Mouse (Mus musculus): ENCODE data around the gene E130208F15Rik.
A peak's percentile ranks its signal among the peaks of the same experiment; 100 is the strongest.

The E130208F15Rik gene

GRCm38 (mm10) chr7:30308076-30309005 is 13.2 kb upstream of the E130208F15Rik start, which contains the start of gene Alkbh6:
Alkbh6 (plus strand) TSS chr7:30308717.
- DNase-seq (ENCODE audit: low spot score) = peak; percentile 96

DNA sequence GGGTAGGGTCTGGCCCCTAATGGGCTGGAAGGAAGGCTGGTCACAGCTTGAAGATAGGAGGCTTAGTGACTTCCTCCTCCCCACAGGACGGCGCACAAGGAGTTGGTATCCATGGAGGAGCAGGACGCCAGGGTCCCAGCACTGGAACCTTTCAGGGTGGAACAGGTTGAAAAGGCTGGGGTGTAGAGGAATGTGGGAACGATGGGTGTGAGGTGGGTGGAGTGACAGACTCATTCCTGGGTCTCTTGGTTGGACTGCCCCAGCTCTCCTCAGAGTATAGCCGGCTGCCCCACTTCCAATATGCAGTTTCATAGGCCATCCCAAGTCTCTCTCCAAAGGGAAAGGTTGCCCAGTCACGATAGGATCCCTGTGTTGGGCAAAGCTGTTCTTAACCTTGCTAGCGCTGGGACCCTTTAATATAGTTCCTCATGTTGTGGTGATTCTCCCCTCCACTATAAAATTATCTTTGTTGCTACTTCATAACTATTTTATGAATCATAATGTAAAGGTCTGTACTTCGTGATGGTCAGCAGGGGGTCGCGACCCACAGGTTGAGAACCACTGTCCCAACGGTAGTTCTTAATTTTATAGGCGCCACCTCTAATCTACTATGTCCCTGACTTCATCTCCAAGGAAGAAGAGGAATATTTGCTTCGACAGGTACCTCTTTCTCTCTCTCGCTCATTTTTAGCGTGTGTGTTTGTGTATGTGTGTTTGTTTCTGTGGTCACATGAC is 12.0 kb upstream of the E130208F15Rik start:
- DNase-seq (ENCODE audit: low spot score) = no peak

GRCm38 (mm10) chr7:30310136-30310535 is 11.4 kb upstream of the E130208F15Rik start:
- no peak for DNase-seq (ENCODE audit: low spot score)

DNA sequence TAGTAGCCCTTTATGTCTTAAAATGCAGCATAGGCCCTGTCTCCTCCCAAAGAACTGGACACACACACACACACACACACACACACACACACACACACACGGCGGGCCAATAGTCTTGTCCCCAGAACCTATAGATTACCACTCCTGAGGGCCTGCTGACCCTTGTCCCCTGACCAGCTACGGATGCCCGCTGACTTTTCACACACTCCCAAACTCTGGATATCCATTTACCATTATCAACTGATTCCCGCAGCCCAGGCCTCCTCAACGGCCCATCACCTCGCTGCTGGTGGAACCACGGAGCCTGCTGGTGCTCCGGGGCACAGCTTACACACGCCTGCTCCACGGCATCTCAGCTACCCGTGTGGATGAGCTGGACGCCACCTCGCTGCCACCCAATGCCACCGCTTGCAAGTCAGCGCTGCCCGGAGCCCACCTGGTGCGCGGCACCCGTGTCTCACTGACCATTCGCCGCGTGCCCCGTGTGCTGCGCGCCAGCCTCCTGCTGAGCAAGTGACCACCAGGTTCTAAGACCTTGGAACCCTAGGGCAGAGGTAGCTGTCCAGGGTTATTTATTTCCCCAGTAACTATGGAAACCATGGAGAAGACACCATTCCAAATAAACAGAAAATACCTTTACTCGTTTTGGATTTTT is 7.7 kb upstream of the E130208F15Rik start:
- DNase-seq (ENCODE audit: low spot score) = no peak

GRCm38 (mm10) chr7:30314721-30315155 is 6.8 kb upstream of the E130208F15Rik start, which contains the start of gene Syne4:
Syne4 (plus strand) TSS chr7:30314807.
- no peak for DNase-seq (ENCODE audit: low spot score)

DNA sequence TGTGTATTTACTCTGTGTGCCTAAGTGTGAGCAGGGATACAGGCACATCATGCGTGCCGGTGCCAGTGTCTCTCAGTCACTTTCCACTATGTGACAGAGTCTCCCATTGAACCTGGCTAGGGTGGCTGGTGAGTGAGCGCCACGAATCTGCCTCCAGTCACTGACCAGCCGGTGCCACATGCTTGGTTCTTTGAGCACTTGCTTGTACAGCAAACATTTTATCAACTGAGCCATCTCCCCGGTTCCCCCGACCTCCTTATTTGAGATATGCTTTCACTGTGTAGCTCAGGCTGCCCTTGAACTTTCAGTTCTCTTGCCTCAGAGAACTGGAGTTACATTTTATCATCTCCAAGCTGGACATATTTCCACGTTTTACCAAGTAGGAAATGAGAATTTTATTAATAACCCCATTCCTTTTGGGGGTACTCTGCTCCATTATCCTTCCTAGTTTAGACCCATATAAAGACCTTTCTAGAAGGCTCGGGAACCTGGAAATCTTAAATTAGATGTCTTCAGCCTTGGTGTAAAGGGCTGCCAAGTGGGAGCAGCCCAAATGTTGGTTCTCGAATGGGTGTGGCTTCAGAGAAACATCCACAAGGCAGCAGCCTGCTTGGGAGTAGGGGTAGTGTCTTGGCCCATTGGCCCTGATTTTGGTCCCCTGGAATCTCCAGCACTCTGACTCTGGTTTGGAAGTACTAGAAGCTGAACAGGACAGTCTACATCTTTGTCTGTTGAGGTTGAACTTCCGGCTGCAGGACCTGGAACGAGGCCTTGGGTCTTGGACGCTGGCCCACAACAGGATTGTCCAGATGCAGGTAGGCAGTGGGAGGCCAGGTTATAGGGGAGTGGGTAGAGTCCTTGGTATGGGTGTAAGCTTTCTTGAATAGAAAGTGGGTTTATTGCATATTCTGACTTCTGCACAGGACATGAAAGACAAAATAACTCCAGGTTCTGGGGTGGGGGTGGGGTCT is 5.7 kb upstream of the E130208F15Rik start:
- DNase-seq (ENCODE audit: low spot score) = no peak

DNA sequence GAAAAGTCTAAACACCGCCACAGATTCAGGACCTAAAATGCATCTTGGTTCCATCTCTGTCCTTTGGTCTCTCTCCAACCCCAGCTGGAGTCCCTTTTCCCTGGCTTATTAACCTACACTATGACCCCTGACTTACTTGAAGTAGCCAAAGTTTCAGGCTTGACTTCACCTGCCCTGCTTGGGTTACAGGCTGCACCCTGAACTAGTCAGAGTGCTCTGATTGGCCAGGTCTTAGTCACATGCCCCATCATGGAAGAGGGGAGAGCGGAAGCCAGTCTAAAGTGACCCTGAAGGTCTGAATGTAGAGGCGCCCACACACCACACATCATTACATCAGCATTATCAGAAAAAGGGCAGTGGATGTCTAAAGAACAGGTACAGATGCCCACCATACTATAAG is 3.4 kb upstream of the E130208F15Rik start:
- DNase-seq (ENCODE audit: low spot score) = no peak

DNA sequence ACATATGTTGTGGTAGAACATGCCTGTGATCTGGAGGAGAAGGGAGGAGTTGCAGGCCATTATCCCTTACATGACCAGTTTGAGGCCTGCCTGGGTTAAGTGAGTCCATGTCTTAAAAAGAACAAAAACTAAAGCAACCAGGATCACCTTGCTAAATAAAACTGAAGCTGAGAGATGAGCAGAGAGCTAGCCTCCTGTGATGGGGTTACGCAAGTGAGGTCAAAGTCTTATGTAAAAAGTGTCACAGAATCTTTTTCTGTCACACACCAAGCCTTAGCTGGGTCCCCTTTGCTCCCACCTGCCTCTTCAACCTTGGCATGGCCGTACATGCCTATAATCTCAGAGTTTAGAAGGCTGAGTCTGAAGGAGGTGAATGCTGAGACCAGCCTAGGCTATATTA is 594 bp upstream of the E130208F15Rik start:
- no peak for DNase-seq (ENCODE audit: low spot score)

GRCm38 (mm10) chr7:30322285-30322667 is 736 bp downstream of the E130208F15Rik start:
- peak; percentile 98 for DNase-seq (ENCODE audit: low spot score)

- no peak for DNase-seq (ENCODE audit: low spot score)
Measured at GRCm38 (mm10) chr7:30322865-30323264, 1.3 kb downstream of the E130208F15Rik start.

DNA sequence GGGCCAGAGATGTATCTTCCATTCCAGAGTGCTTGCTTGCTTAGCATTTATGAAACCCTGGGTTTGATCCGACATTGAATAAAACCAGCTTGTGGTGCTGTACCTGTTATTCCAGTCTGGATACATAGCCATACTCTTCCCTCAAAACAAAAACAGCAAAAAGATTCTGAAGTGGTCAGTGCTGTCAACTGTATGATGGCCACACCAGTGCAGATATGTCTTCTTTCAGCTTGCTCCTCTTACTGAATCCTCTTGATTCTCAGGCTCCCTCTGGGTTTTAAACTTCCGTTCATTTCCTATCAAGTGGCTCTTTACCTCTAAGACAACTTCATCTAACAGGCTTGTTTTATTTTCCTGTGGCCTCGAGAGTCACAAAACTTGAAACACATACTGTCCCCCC is 2.3 kb downstream of the E130208F15Rik start, which contains the start of gene Sdhaf1:
TSS of gene Sdhaf1 (minus strand) at position 101 of the 400 bp plus-strand sequence.
- no peak for DNase-seq (ENCODE audit: low spot score)

GRCm38 (mm10) chr7:30324300-30324944 is 2.9 kb downstream of the E130208F15Rik start:
- DNase-seq (ENCODE audit: low spot score) = peak; percentile 54

- no peak for DNase-seq (ENCODE audit: low spot score)
Measured at GRCm38 (mm10) chr7:30325364-30325763, 3.8 kb downstream of the E130208F15Rik start.

GRCm38 (mm10) chr7:30326427-30326826 is 4.9 kb downstream of the E130208F15Rik start:
- DNase-seq (ENCODE audit: low spot score) = no peak

GRCm38 (mm10) chr7:30327140-30327539 is 5.6 kb downstream of the E130208F15Rik start:
- DNase-seq (ENCODE audit: low spot score) = no peak

DNA sequence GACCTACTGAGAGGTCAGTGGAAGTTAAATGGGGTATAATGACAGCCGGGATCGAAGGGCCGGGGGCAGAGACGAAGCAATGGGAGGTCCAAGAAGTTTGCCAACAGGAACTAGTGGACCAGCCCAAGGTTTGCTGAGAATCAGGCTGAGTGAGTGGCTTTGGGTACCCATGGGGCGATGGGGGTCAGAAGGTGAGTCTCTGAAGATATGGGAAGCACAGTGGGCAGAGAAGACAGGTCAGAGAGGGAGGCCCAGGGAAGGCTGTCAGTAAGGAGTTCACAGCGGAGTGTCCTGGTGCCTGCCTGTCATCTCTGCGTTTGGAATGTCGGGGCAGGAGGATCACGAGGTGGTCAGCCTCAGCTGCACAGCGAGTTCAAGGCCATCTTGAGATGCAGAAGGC is 6.8 kb downstream of the E130208F15Rik start:
- no peak for DNase-seq (ENCODE audit: low spot score)

GRCm38 (mm10) chr7:30331887-30332286 is 10.3 kb downstream of the E130208F15Rik start:
- peak; percentile 94 for DNase-seq (ENCODE audit: low spot score)

DNA sequence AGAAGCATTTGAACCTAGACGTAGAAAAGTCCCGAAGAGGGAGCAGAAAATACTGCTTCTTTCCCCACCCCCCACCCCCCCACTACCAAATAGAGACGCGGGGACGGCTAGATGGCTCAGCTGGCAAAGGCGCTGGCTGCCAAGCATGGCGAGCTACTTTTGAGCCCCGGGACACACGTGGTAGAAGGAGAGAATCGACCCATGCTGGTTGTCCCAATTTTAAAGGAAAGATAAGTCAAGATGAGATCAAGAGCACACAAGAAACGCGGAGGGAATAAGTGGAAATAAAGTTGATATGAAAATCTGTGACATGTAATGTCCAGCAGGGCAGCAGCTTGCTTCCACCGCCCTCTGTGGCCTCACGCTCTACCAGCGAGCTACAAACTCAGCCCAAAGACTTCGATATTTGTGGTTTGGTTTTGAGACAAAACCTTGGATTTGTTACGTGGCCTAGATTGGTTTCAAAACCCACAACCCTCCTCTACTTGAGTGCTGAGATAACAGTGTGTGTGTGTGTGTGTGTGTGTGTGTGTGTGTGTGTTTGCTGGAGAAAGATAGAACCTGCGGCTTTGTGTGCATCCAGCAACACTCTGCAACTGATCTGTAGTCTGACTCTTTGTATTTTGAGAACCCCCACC is 11.2 kb downstream of the E130208F15Rik start:
- DNase-seq (ENCODE audit: low spot score) = no peak

DNA sequence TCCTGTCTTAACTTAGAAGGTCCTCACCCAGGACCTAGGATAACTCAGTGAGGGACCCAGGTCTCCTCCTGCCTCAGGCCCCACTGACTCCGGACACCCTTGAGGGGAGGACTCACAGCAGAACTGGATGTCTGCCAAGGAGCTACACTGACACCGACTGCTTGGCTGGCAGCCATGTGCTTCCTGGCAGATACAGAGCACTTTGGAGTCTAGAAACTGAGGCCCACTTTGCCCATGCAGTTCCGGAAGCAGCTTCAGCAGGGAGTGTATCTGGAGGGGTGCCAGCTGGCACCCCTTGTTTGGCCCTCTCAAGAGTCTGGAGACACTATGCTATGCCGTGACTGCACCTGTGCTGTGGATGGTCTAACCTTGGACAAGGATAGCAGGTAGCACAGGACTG is 11.9 kb downstream of the E130208F15Rik start:
- peak; percentile 73 for DNase-seq (ENCODE audit: low spot score)

GRCm38 (mm10) chr7:30334563-30334962 is 13.0 kb downstream of the E130208F15Rik start:
- no peak for DNase-seq (ENCODE audit: low spot score)
